Mouse (Mus musculus) midbrain, embryonic 14.5 days (tissue): ENCODE measurements around the gene Nptx1. TPM values are rescaled to one million over a fixed set of nuclear protein-coding genes. Genes with fewer than 3 reads are reported as not detected.

Source experiments
- ATAC-seq: fragments of 200-750 bp; cut with Nextera tagmentation; 2 replicates; pipeline ENCODE4 v1.8.0; 2017; ENCODE audit warnings: moderate number of reproducible peaks, moderate library complexity; ENCODE audit not compliant: low FRiP score, low TSS enrichment
- DNase-seq: peaks from one replicate; pipeline ENCODE4 v3.0.0-alpha.2; 2015
- H3K27ac ChIP-seq: fragments of 300-500 bp; sonication (generic); replicated peaks from 2 replicates; pipeline ENCODE4 v1.5.1; 2014; ENCODE audit warnings: mild to moderate bottlenecking, low read depth, low read length, moderate library complexity
- H3K27me3 ChIP-seq: fragments of 300-500 bp; sonication (generic); 2 replicates; pipeline ENCODE4 v1.6.1; 2014; ENCODE audit warnings: low read length, control low read depth, mixed read lengths; ENCODE audit not compliant: control insufficient read depth, insufficient read depth
- H3K36me3 ChIP-seq: fragments of 300-500 bp; sonication (generic); 2 replicates; pipeline ENCODE4 v1.6.1; 2014; ENCODE audit warnings: low read length, control low read depth; ENCODE audit not compliant: control insufficient read depth, insufficient read depth
- H3K4me1 ChIP-seq: fragments of 300-500 bp; sonication (generic); 2 replicates; pipeline ENCODE4 v1.6.1; 2014; ENCODE audit warnings: mild to moderate bottlenecking, antibody characterized with exemption, low read length, control low read depth; ENCODE audit not compliant: control insufficient read depth, insufficient read depth
- H3K4me2 ChIP-seq: fragments of 300-500 bp; sonication (generic); 2 replicates; pipeline ENCODE4 v1.6.1; 2014; ENCODE audit warnings: mild to moderate bottlenecking, low read length, moderate library complexity
- H3K4me3 ChIP-seq: fragments of 300-500 bp; sonication (generic); replicated peaks from 2 replicates; pipeline ENCODE4 v1.5.1; 2014; ENCODE audit warnings: low read depth, low read length
- H3K9ac ChIP-seq: fragments of 300-500 bp; sonication (generic); replicated peaks from 2 replicates; pipeline ENCODE4 v1.6.1; 2014; ENCODE audit warnings: mild to moderate bottlenecking, low read length, moderate library complexity
- H3K9me3 ChIP-seq: fragments of 300-500 bp; sonication (generic); 2 replicates; pipeline ENCODE4 v1.6.1; 2016; ENCODE audit warnings: low read length, control low read depth, mixed read lengths; ENCODE audit not compliant: control insufficient read depth
- WGBS: fragments of 180-500 bp; shearing (Covaris S2); extraction: QIAGEN DNeasy Blood & Tissue Kit; methylation state at CpG from one replicate; pipeline ENCODE4 v1.1.7; 2014; 5-methylcytosine and 5-hydroxymethylcytosine counted together
- polyA plus RNA-seq: library from polyadenylated mRNA; unstranded; fragments of >200 nt; fragmentation: Nextera tagmentation; extraction: Ambion mirVana; gene quantifications from 2 replicates; pipeline ENCODE4 v1.2.1, GENCODE M21; 2014

Nptx1 gene
- polyA plus RNA-seq: 10.1 and 11.3 TPM in 2 replicates

GRCm38 (mm10) chr11:119547183-119547921 lies at the start of gene Nptx1:
Nptx1 (minus strand) TSS chr11:119547753.
- WGBS: under 1% methylated on average over 89 of the region's 90 CpGs
- Histone ChIP-seq H3K27me3 (peaks cover 35% of the 10 kb centered on the region), H3K9ac (peak within 1 kb of the TSS; percentile 72), H3K4me1 (peaks cover 39% of the 10 kb centered on the region), H3K36me3 (no peaks in the 10 kb centered on the region), H3K4me3 (peak within 1 kb of the TSS; percentile 67), H3K4me2 (peak within 1 kb of the TSS; percentile 98), H3K27ac (peak within 1 kb of the TSS; percentile 64), H3K9me3 (no peaks in the 10 kb centered on the region)
- DNase-seq (peak; percentile 88), ATAC-seq (peak; percentile 64; the same call in 1 of the 2 replicates)

- Histone ChIP-seq H3K9me3 (no peaks in the 10 kb centered on the region), H3K27ac (no peak overlapping the region), H3K9ac (no peak overlapping the region), H3K27me3 (no peaks in the 10 kb centered on the region), H3K4me1 (no peaks in the 10 kb centered on the region), H3K36me3 (no peaks in the 10 kb centered on the region), H3K4me3 (no peak overlapping the region), H3K4me2 (no peak overlapping the region)
- 40% methylated on average over 3 of the region's 3 CpGs for WGBS
- ATAC-seq (no peak), DNase-seq (no peak)
Measured at GRCm38 (mm10) chr11:119593966-119594365, 46.4 kb upstream of the Nptx1 start.

GRCm38 (mm10) chr11:119589242-119589641 lies 41.7 kb upstream of the Nptx1 start:
- no peak overlapping the region for H3K4me3 ChIP-seq
- H3K36me3 ChIP-seq: no peaks in the 10 kb centered on the region
- DNase-seq (no peak), ATAC-seq (no peak)
- H3K27ac ChIP-seq: no peak overlapping the region
- 88% methylated on average over 7 of the region's 7 CpGs for WGBS
- no peak overlapping the region for H3K9ac ChIP-seq
- no peaks in the 10 kb centered on the region for H3K4me1 ChIP-seq
- no peaks in the 10 kb centered on the region for H3K9me3 ChIP-seq
- no peak overlapping the region for H3K4me2 ChIP-seq
- no peaks in the 10 kb centered on the region for H3K27me3 ChIP-seq

GRCm38 (mm10) chr11:119587112-119587511 lies 39.6 kb upstream of the Nptx1 start:
- Histone ChIP-seq H3K27me3 (no peaks in the 10 kb centered on the region), H3K27ac (no peak overlapping the region), H3K4me2 (no peak overlapping the region), H3K36me3 (no peaks in the 10 kb centered on the region), H3K9me3 (no peaks in the 10 kb centered on the region), H3K4me3 (no peak overlapping the region), H3K9ac (no peak overlapping the region), H3K4me1 (no peaks in the 10 kb centered on the region)
- ATAC-seq: no peak
- no peak for DNase-seq
- WGBS: 75% methylated on average over 5 of the region's 5 CpGs

GRCm38 (mm10) chr11:119586511-119586910 lies 39.0 kb upstream of the Nptx1 start:
- no peaks in the 10 kb centered on the region for H3K4me1 ChIP-seq
- H3K4me3 ChIP-seq: no peak overlapping the region
- no peaks in the 10 kb centered on the region for H3K27me3 ChIP-seq
- no peak overlapping the region for H3K9ac ChIP-seq
- DNase-seq: no peak
- H3K9me3 ChIP-seq: no peaks in the 10 kb centered on the region
- 86% methylated on average over 4 of the region's 4 CpGs for WGBS
- H3K27ac ChIP-seq: no peak overlapping the region
- no peak for ATAC-seq
- no peak overlapping the region for H3K4me2 ChIP-seq
- no peaks in the 10 kb centered on the region for H3K36me3 ChIP-seq

- ATAC-seq (no peak), DNase-seq (no peak)
- no peak overlapping the region for H3K9ac ChIP-seq
- no peaks in the 10 kb centered on the region for H3K27me3 ChIP-seq
- H3K36me3 ChIP-seq: no peaks in the 10 kb centered on the region
- no peak overlapping the region for H3K4me3 ChIP-seq
- H3K4me2 ChIP-seq: no peak overlapping the region
- H3K9me3 ChIP-seq: no peaks in the 10 kb centered on the region
- WGBS: 92% methylated on average over 2 of the region's 2 CpGs
- no peak overlapping the region for H3K27ac ChIP-seq
- peaks cover 3% of the 10 kb centered on the region; the same call in 1 of the 2 replicates for H3K4me1 ChIP-seq
Measured at GRCm38 (mm10) chr11:119577721-119578120, 30.2 kb upstream of the Nptx1 start.

- no peak overlapping the region for H3K4me2 ChIP-seq
- no peak overlapping the region for H3K27ac ChIP-seq
- WGBS: 13% methylated on average over 4 of the region's 4 CpGs
- H3K4me3 ChIP-seq: no peak overlapping the region
- no peaks in the 10 kb centered on the region for H3K9me3 ChIP-seq
- peaks cover 9% of the 10 kb centered on the region for H3K4me1 ChIP-seq
- H3K36me3 ChIP-seq: no peaks in the 10 kb centered on the region
- ATAC-seq (no peak), DNase-seq (no peak)
- H3K9ac ChIP-seq: 0 out of 2 replicates have a peak overlapping the region, but pooled peaks have one; percentile 2
- H3K27me3 ChIP-seq: no peaks in the 10 kb centered on the region
Measured at GRCm38 (mm10) chr11:119576855-119577254, 29.3 kb upstream of the Nptx1 start.

- Histone ChIP-seq H3K27me3 (no peaks in the 10 kb centered on the region), H3K36me3 (no peaks in the 10 kb centered on the region), H3K4me1 (peaks cover 9% of the 10 kb centered on the region), H3K4me2 (no peak overlapping the region), H3K27ac (0 out of 2 replicates have a peak overlapping the region, but pooled peaks have one; percentile 22), H3K9me3 (no peaks in the 10 kb centered on the region), H3K9ac (no peak overlapping the region), H3K4me3 (no peak overlapping the region)
- ATAC-seq (no peak), DNase-seq (no peak)
- 30% methylated on average over 15 of the region's 15 CpGs for WGBS
Measured at GRCm38 (mm10) chr11:119572316-119573010, 24.9 kb upstream of the Nptx1 start.
